Mouse (Mus musculus): ENCODE results near the gene Hnrnpk. TPM values are rescaled to one million over a fixed set of nuclear protein-coding genes. Genes with fewer than 3 reads are reported as not detected.
"Not testable (repeated sequence)": the region's sequence is repeated elsewhere in the genome, so short reads cannot be mapped to it uniquely, and the experiment has no call there.

The Hnrnpk gene
- total RNA-seq, 2 experiments from 2014 or later = 599 to 626 TPM

DNA sequence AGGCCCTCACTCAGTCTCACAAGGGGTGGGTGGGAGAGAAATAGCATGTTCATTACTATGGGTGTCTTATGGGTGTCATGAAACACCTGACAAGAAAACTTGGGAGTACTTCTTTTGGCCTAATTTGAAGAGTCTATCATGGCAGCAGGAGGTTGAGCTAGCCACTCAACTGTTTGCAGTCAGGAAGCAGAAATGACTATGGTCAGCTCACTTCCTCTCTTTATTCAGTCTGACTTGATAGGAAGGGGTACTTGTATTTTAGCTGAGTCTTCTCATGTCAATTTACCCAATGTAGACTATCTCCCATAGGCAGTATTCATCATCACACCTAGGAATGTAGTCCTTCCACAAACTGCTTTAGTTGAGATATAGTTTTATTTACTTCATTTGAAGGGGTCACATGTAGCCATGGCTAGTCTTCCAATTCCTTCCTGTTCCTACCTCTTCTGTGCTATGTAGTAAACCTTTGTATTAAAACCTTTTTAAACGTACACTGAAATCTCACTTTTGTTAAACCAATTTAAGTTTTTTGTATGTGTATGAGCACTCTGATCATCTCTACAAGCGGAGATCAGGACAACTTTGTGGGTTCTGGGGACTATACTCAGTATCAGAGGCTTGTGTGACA lies 13.7 kb downstream of the Hnrnpk start:
- no peak for DNase-seq (ENCODE audit: low spot score in 2 of 2)

DNA sequence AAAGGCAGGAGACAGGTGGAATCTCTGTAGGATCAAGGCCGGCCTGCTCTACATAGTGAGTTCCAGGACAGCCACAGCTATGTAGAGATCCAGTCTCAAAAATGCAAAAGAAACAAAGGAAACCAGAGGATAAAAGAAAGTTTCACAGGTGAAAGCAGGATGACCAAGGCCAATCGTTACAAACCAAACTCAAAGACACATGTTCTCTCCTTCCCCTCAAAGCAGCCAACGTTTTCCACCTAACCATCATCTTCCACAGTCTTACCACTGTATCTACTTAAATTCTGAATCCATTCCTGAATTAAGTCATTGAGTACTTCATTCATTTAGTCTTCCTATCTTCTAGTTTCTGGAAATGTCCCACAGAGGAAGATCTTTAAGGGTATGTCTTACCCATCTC lies 14.8 kb downstream of the Hnrnpk start:
- DNase-seq (ENCODE audit: low spot score in 2 of 2) = no peak

DNA sequence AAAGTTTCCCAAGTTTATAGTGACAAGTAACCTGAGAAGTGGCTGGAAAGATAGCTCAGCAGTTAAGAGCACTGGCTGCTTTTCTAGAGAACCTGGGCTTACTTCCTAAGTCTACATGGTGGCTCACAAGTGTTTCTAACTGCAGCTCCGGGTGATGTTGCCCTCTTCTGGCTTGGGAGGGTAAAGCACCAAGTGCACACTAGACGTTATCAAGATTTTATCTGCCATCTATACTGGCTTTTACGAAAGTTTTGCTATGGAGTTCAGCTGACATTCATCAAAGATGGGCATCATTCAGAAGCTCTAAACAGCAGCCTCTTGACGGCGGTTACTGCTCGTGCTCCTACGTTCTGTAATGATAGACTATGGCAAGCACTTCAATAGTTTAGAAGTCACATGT lies 15.2 kb downstream of the Hnrnpk start:
- DNase-seq (ENCODE audit: low spot score in 2 of 2) = peak; percentile 70 to 71

DNA sequence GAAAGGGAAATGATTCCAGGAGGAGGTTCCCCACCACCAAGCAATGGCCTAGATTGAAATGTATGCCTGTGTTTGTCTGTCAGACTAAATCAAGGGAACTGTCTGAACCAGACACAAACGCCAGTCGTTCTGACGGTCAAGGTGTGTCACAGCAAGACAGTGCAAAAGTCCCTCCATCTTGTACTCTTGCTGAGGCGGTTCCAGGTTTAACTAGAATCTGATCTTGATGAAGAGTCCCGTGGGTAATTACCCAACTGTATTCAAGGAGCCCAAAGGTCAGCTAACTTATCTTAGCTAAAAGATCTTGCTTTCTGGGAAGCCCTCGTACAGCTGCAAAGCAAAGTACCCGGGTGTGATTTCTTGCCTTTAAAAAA lies 17.6 kb downstream of the Hnrnpk start:
- no peak for DNase-seq (ENCODE audit: low spot score in 2 of 2)

DNA sequence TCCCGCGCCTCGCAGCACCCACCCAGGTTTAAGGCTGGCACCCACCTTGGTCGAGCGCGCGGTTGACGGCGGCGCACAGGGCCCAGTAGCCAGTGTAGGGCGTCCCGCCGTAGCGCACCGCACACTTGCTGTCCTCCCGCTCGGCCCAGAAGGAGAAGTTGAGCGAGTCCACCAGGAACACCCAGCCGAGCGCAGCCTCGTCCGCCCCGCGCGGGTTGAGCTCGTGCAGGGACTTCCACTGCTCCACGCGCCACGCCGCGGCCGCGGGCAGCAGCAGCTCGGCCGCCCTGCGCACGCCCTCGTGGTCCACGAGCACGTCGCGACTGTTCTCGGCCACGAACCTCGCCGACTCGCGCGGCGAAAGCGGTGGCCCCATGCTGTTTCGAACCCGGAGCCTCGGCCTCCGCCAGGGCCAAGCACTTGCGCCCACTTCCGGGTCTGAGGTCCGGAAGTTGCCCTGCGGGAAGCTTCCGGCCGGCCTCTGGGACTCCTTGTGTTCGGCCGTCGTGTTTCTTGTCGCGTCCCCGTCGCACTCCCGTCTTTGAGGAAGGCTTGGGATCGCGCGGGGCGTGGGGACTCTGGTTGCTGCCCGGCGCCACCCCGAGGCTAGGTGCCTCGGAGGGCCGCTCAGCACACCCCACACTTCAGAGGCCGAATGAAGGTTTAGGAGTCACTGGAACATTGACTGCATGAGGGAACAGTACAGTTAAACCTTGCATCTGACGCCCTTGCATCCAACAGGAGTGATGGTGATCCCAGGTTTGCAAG lies 18.2 kb downstream of the Hnrnpk start, which contains the start of gene 2210016F16Rik:
Gene 2210016F16Rik, minus strand, starts transcription at position 447 of the 768 bp plus-strand sequence.
- DNase-seq (ENCODE audit: low spot score in 2 of 2) = peak; percentile 34 to 46

DNA sequence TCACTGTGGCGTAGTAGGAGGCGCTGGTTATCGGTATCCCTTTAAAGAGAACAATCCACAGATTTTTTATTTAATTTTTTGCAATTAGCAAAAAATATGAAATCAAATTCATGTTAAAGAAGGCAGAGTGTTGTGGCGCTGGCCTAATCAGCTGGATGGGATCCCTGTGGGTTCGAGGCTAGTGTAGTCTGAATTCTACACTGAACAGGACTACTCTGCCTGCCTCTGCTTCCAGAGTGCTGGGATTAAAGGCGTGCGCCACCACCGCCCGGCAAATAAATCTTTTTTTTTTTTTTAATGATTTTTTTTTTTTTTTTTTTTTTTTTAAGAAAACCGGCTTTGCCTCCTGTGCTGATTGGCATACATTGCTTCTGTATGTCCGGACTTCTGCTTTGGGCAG lies 18.8 kb downstream of the Hnrnpk start:
- DNase-seq (ENCODE audit: low spot score in 2 of 2) = no peak

DNA sequence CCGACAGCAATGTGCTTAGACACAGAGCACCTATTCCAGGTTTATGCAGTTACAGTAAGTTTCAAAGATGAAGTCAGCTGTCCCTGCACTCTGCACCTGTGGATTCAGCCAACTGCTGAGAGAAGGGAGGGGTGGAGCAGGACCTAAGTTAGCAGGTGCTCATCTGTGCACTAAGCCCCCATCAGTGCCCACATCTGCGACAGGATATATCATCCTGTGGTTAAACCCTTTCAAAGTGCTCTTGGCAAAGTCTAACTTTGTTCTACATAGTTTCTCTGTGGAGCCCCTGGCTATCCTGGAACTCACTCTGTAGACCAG lies 30.0 kb downstream of the Hnrnpk start:
- no peak for DNase-seq (ENCODE audit: low spot score in 2 of 2)

DNA sequence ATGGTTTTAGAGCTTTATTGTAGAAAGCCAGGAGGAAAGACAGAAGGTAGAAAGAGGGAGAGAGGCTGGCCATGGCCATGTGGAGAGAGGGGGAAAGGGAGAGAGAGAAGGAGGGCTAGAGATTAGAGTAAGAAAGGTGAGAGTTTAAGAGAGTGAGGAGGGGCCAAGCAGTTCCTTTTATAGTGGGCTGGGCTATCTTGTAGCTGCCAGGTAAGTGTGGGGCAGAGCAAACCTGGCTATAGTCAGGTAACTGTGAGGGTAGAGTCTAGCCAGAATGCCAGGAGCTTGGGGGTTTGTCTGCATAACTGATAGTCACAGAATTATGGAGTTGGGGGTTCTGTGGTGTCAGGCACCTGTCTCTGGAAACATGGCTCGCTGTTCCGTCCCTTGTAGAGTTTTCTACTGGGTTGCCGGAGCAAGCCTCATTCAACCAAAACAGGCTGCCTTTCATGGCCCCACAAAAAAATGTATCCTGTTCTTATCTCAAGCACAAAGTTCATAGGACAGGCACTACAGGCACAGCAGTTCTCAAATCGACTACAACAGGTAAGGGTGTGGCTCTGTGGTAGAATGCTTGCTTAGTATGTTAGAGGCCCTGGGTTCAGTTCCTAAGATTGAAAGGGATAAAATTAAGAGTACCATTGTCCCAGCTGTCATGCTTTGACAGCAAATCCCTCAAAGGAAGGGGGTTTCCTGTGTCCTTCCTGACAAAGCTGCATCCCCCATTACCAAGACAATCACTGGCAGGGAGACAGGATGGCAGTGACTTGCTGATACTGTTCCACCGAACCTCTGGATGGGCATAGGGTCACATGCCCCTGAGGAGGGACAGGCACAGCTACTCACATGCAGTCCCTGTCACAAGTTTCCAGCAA lies 30.6 kb downstream of the Hnrnpk start:
- DNase-seq (ENCODE audit: low spot score in 2 of 2) = no peak

DNA sequence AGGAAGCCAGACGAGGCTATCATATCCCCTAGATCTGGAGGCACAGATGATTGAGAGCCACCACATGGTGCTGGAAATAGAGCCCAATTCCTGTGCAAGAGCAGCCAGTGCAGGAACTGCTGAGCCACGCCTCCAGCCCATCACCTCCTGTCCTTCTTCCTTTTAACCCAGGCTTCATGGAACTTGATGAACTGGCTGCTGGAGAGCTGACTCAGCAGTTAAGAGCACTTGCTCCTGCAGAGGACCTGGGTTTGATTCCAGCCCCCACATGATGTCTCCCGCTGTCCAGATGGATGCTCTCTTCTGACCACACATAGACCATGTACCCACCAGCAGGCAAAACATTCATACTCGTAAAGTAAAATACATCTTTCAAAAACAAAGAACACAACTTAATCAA lies 34.3 kb downstream of the Hnrnpk start:
- DNase-seq (ENCODE audit: low spot score in 2 of 2) = no peak

DNA sequence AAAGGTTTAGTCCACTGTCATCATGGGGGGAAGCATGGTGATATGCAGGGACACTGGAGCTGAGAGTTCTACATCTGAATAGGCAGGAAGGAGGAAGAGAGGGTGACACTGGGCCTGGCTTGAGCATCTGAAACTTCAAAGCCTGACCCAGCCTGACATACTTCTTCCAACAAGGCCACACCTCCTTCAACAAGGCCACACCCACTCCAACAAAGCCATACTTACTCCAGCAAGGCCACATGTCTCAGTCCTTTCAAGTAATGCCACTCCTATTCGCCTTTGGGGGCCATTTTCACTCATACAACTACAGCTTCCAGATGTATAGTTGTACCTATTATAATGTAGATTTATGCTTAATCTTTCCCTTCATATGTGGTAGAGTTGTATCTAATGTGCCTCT lies 35.5 kb downstream of the Hnrnpk start:
- no peak for DNase-seq (ENCODE audit: low spot score in 2 of 2)

DNA sequence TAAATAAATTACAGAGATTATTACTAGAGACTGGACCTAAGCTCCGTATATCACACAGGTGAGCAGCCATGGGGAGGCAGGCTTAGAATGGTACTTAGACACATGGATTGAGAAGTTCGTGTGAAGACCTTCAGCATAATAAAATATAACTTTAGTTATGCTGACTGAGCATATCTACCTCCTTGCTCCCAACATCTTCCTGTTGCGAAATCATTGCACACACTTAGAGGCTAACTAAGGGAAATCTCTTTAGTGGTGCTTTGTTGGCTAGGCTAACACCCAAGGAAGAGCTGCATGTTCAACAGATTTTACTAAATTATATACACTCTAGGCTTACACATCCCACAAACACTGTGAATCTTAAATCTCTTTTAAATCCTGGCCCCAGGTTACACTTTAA lies 36.8 kb downstream of the Hnrnpk start:
- DNase-seq (ENCODE audit: low spot score in 2 of 2) = no peak

DNA sequence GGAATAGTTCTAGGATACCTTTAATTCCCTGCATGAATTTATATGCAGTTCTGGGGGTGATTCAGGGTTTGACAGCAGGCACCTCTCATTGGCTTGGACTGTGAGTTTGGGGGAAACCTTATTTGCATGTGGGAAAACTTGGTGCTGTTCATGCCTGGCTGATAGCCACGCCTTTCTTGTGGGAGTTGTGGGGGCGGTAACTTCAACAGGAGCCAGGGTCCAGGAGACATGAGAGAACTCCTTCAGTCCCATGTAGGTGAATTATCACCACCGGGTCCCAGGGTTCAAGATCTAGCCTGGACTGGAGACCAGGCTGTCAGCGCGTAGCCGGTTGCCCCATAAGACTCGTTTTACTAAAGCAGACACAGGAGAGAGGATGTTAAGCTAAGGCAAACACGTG lies 38.0 kb downstream of the Hnrnpk start:
- DNase-seq (ENCODE audit: low spot score in 2 of 2) = not testable (repeated sequence)

DNA sequence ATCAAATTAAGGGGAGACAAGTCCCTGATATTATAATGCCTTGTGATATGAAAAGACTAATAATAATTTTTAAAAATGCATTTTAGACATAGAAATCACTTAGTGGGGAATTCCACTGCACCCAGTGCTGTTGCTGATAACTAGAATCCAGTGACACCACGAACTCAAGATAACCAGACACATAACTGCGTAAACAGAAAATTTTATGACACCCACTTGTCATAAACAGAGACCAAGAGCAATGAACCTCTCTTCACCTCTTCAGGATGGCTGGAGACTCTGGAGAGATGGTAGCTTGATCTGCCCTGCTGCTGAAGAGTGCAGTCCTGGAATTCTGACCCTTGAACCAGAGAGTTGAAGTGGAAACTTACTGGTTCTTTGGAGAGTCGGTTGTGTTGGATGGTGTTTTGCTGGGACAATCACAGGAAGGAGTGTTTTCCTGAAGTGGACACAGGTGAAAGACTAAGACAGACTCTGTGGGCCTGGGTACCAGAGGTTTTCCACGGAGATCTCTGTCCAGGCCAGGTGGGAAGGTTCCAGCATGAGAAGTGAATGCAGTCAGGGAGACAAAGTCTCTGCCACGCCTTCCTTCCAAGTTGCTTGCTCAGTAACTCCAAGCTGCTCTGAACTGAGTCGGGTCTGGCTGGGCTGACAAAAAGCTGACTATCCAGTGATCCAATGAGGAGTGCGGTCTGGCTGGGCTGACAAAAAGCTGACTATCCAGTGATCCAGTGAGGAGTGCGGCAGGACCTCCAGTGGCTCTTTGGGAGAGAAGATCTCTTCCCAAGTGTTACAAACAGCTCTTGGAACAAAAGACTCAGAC lies 38.6 kb downstream of the Hnrnpk start:
- DNase-seq (ENCODE audit: low spot score in 2 of 2) = no peak

DNA sequence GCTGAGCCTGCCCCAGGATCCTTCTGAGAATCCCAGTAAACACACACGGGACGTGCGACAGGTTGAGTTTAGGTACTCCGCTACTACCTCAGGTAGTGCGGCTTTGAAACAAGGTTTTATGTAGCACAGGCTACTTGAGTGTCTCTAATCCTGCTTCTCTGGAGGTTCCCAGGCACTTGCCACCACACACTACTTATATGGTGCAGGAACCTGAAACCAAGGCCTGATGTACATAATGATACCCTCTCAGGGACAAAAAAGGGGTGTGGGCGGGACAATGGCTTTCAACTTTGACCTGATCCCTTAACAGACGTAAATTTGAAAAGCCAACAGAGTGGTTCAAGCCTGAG lies 43.9 kb downstream of the Hnrnpk start:
- no peak for DNase-seq (ENCODE audit: low spot score in 2 of 2)

DNA sequence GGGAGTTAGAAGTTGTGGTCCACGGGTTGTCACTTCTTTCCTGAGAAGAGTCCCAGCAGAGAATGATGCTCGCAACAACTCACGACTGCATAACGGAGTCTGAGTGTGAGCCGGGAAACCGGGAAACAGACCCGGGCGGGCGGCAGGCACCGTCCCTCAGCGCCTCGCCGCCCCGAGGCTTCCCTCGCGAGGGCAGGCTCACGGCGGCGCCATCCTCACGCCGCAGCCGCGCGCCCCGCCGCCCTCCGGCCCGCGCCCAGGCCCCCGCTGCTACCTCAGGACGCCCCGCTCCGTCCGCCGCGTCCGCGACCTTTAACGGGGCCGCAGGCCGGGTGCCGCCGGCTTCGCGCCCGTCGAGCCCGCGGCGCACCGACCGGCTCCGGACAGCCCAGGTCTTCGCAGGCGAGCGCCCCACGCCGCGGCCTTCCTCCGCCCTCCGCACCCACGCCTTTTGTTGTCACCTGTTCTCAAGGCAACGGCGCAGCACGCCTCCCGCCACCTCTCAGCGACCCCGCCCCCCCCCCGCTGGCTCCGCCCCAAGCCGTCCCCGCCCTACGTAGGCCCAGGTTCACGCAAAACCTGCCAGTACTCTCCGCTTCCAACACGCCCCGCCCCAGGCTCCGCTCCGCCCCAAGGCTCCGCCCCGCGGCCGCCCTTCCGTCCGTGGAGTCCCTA lies 44.4 kb downstream of the Hnrnpk start, which contains the start of gene Kif27:
Gene Kif27, minus strand, starts transcription at position 494 of the 675 bp plus-strand sequence.
- peak; percentile 57 to 58 for DNase-seq (ENCODE audit: low spot score in 2 of 2)

DNA sequence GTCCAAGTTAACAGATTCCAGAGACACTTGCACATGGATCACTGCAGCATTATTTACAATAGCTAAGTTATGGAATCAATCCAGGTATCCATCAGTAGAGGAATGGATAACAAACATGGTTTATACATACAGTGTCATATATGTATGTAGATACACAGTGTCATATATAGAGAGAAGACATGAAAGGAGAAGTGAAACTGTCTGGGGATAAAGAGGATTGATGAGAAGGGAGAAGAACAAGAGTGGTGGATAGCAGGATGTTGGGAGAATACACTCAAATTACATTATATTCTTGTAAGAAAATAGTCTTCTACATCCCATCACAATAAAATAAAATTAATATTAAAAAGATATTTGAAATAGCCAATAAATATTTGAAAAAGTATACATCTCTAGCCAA lies 50.1 kb downstream of the Hnrnpk start:
- DNase-seq (ENCODE audit: low spot score in 2 of 2) = no peak

DNA sequence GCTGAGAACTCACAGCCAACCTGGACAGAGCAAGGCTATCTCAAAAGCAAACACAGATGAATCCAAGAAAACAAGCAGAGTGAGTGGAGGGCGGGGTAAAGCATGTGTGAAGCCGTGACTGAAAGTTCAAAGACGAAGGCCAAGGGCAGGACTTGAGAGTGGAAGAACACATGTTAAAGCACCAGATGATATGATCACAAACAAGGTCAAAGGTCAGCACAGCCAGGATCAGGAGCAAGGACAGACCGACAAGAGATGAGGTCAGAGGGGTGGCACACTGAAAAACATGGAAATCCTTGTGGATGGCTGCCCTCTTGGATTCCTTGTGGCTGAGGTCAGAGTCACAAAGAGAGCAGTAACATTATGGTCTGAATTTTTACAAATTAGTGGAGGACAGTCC lies 52.5 kb downstream of the Hnrnpk start:
- no peak for DNase-seq (ENCODE audit: low spot score in 2 of 2)

DNA sequence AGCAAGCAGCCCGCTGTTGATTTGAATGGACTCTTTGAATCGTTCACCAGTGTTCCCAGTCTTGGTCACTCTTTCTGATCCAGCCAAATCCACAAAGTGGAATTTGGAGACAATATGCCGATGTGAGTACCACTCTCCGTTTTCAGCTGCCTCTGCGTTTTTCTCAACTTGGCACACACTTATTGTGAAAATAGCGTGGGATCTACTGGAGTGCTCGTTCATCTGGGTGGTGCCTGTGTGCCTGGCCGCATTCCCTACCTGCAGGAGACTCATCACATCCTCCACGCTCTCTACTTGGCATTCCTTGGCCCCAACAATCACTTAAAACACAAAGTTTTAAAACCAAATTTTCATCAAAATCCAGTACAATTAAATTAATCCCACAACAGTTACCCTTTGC lies 58.6 kb downstream of the Hnrnpk start:
- peak; percentile 20 to 31 for DNase-seq (ENCODE audit: low spot score in 2 of 2)
